Mouse (Mus musculus) intestine, embryonic 14.5 days (tissue): ENCODE measurements around the gene Ugt1a2. TPM values are rescaled to one million over a fixed set of nuclear protein-coding genes. Genes with fewer than 3 reads are reported as not detected.

Source experiments
- ATAC-seq: fragments of 200-750 bp; cut with Nextera tagmentation; replicated peaks from 2 replicates; pipeline ENCODE4 v1.8.0; 2017; ENCODE audit warnings: low read depth, moderate number of reproducible peaks, moderate TSS enrichment, moderate library complexity; ENCODE audit not compliant: low FRiP score, low TSS enrichment
- DNase-seq: peaks from one replicate; pipeline ENCODE4 v3.0.0-alpha.2; 2018; ENCODE audit warnings: low spot score
- H3K27ac ChIP-seq: fragments of 300-500 bp; sonication (generic); 2 replicates; pipeline ENCODE4 v1.5.1; 2014; ENCODE audit warnings: low read depth, mild to moderate bottlenecking, control low read depth
- H3K27me3 ChIP-seq: fragments of 300-500 bp; sonication (generic); replicated peaks from 2 replicates; pipeline ENCODE4 v1.6.1; 2014; ENCODE audit warnings: low read length, control low read depth; ENCODE audit not compliant: control insufficient read depth, insufficient read depth
- H3K36me3 ChIP-seq: fragments of 300-500 bp; sonication (generic); 2 replicates; pipeline ENCODE4 v1.6.1; 2014; ENCODE audit warnings: low read length, control low read depth; ENCODE audit not compliant: control insufficient read depth, insufficient read depth
- H3K4me1 ChIP-seq: fragments of 300-500 bp; sonication (generic); replicated peaks from 2 replicates; pipeline ENCODE4 v1.6.1; 2014; ENCODE audit warnings: low read length, control low read depth, mixed read lengths; ENCODE audit not compliant: control insufficient read depth, insufficient read depth
- H3K4me2 ChIP-seq: fragments of 300-500 bp; sonication (generic); 2 replicates; pipeline ENCODE4 v1.6.1; 2014; ENCODE audit warnings: low read length
- H3K4me3 ChIP-seq: fragments of 300-500 bp; sonication (generic); 2 replicates; pipeline ENCODE4 v1.5.1; 2014; ENCODE audit warnings: low read depth, low read length, control low read depth, mixed read lengths
- H3K9ac ChIP-seq: fragments of 300-500 bp; sonication (generic); 2 replicates; pipeline ENCODE4 v1.6.1; 2014; ENCODE audit warnings: mild to moderate bottlenecking, low read length
- H3K9me3 ChIP-seq: fragments of 300-500 bp; sonication (generic); 2 replicates; pipeline ENCODE4 v1.6.1; 2016; ENCODE audit warnings: low read length, control low read depth; ENCODE audit not compliant: control insufficient read depth
- WGBS: fragments of 180-500 bp; shearing (Covaris S2); extraction: QIAGEN DNeasy Blood & Tissue Kit; methylation state at CpG from one replicate; pipeline ENCODE4 v1.1.7; 2014; 5-methylcytosine and 5-hydroxymethylcytosine counted together
- polyA plus RNA-seq: library from polyadenylated mRNA; unstranded; fragments of >200 nt; fragmentation: Nextera tagmentation; extraction: Ambion mirVana; gene quantifications from 2 replicates; pipeline ENCODE4 v1.2.1, GENCODE M21; 2014

Ugt1a2 gene
- polyA plus RNA-seq, 1 experiment from 2014 or later = 0.16 TPM

- ATAC-seq = no peak
- H3K4me2 ChIP-seq = no peak overlapping the region
- 83% methylated on average over 13 of the region's 13 CpGs for WGBS
Measured at GRCm38 (mm10) chr1:88255989-88256754, 55.8 kb downstream of the Ugt1a2 start.

GRCm38 (mm10) chr1:88256886-88257663 is 56.7 kb downstream of the Ugt1a2 start:
- ATAC-seq (no peak), DNase-seq (no peak)
- no peak overlapping the region for H3K9ac ChIP-seq
- no peaks in the 10 kb centered on the region for H3K27me3 ChIP-seq
- no peak overlapping the region for H3K4me2 ChIP-seq
- no peak overlapping the region for H3K27ac ChIP-seq
- WGBS = 77% methylated on average over 10 of the region's 10 CpGs
- no peak overlapping the region for H3K4me3 ChIP-seq
- no peaks in the 10 kb centered on the region for H3K4me1 ChIP-seq
- H3K36me3 ChIP-seq = peaks cover 27% of the 10 kb centered on the region
- peaks cover 33% of the 10 kb centered on the region for H3K9me3 ChIP-seq

More at GRCm38 (mm10) chr1:88255989-88256754, 55.8 kb downstream of the Ugt1a2 start:
- DNase-seq = no peak
- Histone ChIP-seq H3K36me3 (peaks cover 18% of the 10 kb centered on the region), H3K4me1 (no peaks in the 10 kb centered on the region), H3K9ac (no peak overlapping the region), H3K4me3 (no peak overlapping the region), H3K27me3 (no peaks in the 10 kb centered on the region), H3K9me3 (peaks cover 36% of the 10 kb centered on the region), H3K27ac (no peak overlapping the region)

- 81% methylated on average over 6 of the region's 6 CpGs for WGBS
Measured at GRCm38 (mm10) chr1:88257681-88258080, 57.3 kb downstream of the Ugt1a2 start.

GRCm38 (mm10) chr1:88258361-88258760 is 58.0 kb downstream of the Ugt1a2 start:
- 71% methylated on average over 6 of the region's 6 CpGs for WGBS
- no peak overlapping the region for H3K27ac ChIP-seq
- DNase-seq (no peak), ATAC-seq (no peak)
- peaks cover 25% of the 10 kb centered on the region for H3K9me3 ChIP-seq
- peaks cover 40% of the 10 kb centered on the region for H3K36me3 ChIP-seq
- H3K4me1 ChIP-seq = no peaks in the 10 kb centered on the region; the same call in 1 of the 2 replicates
- H3K27me3 ChIP-seq = no peaks in the 10 kb centered on the region
- H3K9ac ChIP-seq = no peak overlapping the region
- no peak overlapping the region for H3K4me2 ChIP-seq
- no peak overlapping the region for H3K4me3 ChIP-seq

More at GRCm38 (mm10) chr1:88257681-88258080, 57.3 kb downstream of the Ugt1a2 start:
- H3K9me3 ChIP-seq = peaks cover 29% of the 10 kb centered on the region
- H3K4me1 ChIP-seq = no peaks in the 10 kb centered on the region; the same call in 1 of the 2 replicates
- no peak overlapping the region for H3K27ac ChIP-seq
- H3K9ac ChIP-seq = no peak overlapping the region
- DNase-seq (no peak), ATAC-seq (no peak)
- H3K36me3 ChIP-seq = peaks cover 33% of the 10 kb centered on the region
- H3K4me2 ChIP-seq = no peak overlapping the region
- H3K4me3 ChIP-seq = no peak overlapping the region
- H3K27me3 ChIP-seq = no peaks in the 10 kb centered on the region

- DNase-seq = no peak
- 68% methylated on average over 8 of the region's 8 CpGs for WGBS
- no peak overlapping the region for H3K27ac ChIP-seq
Measured at GRCm38 (mm10) chr1:88258881-88259642, 58.7 kb downstream of the Ugt1a2 start.

GRCm38 (mm10) chr1:88259643-88260024 is 59.2 kb downstream of the Ugt1a2 start:
- H3K4me3 ChIP-seq = no peak overlapping the region
- H3K9me3 ChIP-seq = peaks cover 25% of the 10 kb centered on the region
- 79% methylated on average over 4 of the region's 4 CpGs for WGBS
- ATAC-seq = no peak; the same call in 1 of the 2 replicates
- H3K9ac ChIP-seq = no peak overlapping the region
- H3K36me3 ChIP-seq = peaks cover 53% of the 10 kb centered on the region
- no peaks in the 10 kb centered on the region; the same call in 1 of the 2 replicates for H3K4me1 ChIP-seq
- H3K27me3 ChIP-seq = no peaks in the 10 kb centered on the region
- no peak overlapping the region for H3K4me2 ChIP-seq
- DNase-seq = no peak
- no peak overlapping the region for H3K27ac ChIP-seq

More at GRCm38 (mm10) chr1:88258881-88259642, 58.7 kb downstream of the Ugt1a2 start:
- H3K4me1 ChIP-seq = no peaks in the 10 kb centered on the region; the same call in 1 of the 2 replicates
- no peak for ATAC-seq
- no peak overlapping the region for H3K4me2 ChIP-seq
- no peak overlapping the region for H3K4me3 ChIP-seq
- peaks cover 25% of the 10 kb centered on the region for H3K9me3 ChIP-seq
- no peaks in the 10 kb centered on the region for H3K27me3 ChIP-seq
- H3K9ac ChIP-seq = no peak overlapping the region
- H3K36me3 ChIP-seq = peaks cover 47% of the 10 kb centered on the region

GRCm38 (mm10) chr1:88260114-88260513 is 59.7 kb downstream of the Ugt1a2 start:
- Histone ChIP-seq H3K36me3 (peaks cover 58% of the 10 kb centered on the region), H3K4me1 (no peaks in the 10 kb centered on the region; the same call in 1 of the 2 replicates), H3K4me3 (no peak overlapping the region), H3K9me3 (peaks cover 21% of the 10 kb centered on the region), H3K9ac (no peak overlapping the region), H3K4me2 (no peak overlapping the region), H3K27ac (no peak overlapping the region), H3K27me3 (no peaks in the 10 kb centered on the region)
- WGBS = 79% methylated on average over 6 of the region's 6 CpGs
- no peak for ATAC-seq
- no peak for DNase-seq
